Mouse (Mus musculus): ENCODE results near the gene Tnfrsf23.
"Not testable (repeated sequence)": the region's sequence is repeated elsewhere in the genome, so short reads cannot be mapped to it uniquely, and the experiment has no call there.

Tnfrsf23 gene

DNA sequence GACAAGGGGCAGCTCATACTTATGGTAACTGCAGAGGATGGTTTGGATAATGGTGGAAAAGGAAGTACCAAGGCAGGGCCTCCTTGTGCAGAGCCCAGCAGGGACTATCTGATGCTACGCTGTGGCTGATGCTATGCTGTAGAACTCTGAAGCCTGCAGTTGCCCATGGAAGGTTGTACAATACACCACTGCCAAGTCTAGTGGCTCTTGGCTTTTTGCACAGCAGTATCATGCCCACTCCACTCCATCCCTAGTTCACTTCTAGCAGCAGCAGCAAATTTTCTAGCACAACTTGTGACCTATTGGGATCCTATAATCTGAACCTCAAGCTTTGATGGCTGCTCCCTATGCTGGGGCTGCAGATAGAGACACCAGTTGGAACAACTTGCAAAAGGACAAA lies 4.1 kb downstream of the Tnfrsf23 start:
- no peak for DNase-seq

DNA sequence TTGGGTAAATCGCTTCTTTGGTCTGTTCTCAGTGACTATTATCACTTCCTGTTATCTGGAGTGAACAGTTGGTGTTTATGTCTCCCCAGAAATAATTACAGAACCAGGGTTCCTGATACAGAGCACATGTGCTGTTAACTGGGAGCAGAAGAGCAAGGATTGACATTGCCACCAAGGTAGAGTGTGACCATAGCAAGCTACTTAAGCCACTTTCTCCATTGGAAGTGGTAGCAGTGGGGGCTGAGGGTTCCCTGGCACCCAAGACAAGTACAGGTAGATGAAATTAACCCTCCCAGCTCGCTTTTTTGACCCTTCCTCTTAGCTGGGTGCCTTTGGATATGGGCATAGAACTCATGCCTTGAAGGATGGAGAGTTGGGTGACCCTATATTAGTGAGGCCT lies 4.8 kb downstream of the Tnfrsf23 start:
- DNase-seq, result not testable (repeated sequence)

DNA sequence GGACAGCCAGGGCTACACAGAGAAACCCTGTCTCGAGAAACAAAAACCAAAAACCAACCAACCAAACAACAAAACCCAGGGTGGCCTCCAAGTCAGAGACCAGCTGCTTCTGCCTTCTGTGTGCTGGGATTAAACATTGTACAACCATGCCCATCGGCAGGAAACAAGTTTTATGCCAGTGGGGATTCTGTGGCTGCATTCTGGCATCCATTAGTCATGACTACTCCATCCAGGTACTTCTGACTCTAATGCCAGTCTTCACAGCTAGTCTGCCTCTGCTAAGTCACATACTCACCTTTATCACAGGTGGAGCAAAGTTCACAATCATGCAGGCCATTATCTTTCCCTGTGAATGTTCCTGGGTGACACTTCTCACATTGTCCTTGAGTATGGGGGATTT lies 6.0 kb downstream of the Tnfrsf23 start:
- peak in 1 of 2 experiments; percentile 0 for DNase-seq

DNA sequence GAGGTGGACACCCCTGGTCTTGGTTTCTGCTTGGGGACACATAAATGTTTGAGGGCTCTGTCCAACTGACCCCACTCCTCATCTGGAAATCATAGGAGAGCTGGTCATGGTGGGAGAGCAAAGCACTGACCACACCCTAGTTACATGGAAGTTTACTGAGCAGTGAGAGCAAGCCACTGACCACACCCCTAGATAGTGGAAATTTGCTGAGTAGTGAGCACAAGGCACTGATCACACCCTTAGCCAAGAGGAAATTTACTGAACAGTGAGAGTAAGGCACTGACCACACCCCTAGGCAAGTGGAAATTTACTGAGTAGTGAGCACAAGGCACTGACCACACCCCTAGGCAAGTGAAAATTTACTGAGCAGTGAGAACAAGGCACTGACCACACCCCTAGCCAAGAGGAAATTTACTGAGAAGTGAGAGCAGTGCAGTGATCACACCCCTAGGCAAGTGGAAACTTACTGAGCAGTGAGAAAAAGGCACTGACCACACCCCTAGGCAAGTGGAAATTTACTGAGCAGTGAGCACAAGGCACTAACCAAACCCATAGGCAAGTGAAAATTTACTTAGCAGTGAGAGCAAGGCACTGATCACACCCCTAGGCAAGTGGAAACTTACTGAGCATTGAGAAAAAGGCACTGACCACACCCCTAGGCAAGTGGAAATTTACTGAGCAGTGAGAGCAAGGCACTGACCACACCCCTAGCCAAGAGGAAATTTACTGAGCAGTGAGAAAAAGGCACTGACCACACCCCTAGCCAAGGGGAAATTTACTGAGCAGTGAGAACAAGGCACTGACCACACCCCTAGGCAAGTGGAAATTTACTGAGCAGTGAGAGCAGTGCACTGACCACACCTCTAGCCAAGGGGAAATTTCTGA lies 19.0 kb downstream of the Tnfrsf23 start:
- no peak for DNase-seq

DNA sequence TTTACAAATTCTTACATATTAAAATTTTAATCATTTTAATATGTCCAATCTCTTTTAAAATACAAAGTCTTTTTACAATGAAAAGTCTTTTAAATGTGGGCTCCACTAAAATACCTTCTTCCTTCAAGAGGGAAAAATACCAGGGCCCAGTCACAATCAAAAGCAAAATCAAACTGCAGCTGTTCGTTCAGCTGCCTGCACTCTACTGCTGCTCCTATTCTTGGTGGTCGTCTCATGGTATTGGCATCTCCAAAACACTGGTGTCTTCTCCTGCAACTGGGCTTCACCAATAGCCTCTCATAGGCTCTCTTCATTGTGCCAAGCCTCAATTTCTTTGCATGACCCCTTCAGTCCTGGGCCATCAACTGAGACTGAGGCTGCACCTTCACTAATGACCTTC lies 22.2 kb downstream of the Tnfrsf23 start:
- DNase-seq, result no peak

DNA sequence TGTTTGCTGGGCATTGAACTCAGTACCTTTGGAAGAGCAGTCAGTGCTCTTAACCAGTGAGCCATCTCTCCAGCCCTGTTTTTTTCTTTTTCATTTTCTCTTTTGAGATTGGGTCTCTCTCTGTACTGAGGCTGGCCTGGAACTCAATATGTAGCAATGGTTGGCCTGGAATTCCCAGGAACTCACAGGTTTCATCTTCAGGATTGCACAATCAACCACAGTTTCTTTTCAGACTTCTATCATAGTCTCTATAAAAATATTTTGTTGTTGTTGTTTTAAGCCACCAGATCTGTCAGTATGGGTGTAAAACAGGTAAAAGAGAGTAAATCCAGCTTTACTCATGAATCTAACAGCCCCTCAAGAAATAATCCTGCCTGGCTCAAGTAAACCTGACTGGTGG lies 24.9 kb downstream of the Tnfrsf23 start:
- no peak for DNase-seq

DNA sequence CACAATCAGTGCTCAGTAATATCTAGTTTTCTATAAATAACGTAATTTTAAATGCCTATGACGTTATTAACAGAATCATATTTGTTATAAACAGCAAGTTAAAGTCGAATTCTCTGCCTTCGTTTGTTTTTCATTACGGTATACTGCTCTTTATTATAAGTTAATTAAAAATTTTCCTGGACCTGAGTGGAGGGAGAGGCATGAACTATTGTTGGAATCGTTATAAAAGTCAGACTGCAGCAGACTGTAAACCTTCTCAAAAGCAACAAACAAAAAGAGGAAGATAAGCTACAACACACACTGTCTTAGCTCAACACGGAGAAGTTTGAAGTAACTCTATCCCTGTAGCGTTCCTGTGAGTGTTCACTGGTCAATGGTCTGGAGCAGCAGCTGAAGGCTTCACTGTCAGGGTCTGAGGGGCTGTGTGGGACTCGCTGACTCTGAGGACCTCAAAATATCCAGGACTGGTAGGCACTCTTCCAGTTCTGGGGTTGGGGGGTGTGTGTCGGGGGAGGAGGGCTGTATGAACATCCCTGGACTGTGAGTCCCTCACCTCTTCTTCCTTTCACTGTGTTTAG lies 35.8 kb downstream of the Tnfrsf23 start:
- DNase-seq, result not testable (repeated sequence)

DNA sequence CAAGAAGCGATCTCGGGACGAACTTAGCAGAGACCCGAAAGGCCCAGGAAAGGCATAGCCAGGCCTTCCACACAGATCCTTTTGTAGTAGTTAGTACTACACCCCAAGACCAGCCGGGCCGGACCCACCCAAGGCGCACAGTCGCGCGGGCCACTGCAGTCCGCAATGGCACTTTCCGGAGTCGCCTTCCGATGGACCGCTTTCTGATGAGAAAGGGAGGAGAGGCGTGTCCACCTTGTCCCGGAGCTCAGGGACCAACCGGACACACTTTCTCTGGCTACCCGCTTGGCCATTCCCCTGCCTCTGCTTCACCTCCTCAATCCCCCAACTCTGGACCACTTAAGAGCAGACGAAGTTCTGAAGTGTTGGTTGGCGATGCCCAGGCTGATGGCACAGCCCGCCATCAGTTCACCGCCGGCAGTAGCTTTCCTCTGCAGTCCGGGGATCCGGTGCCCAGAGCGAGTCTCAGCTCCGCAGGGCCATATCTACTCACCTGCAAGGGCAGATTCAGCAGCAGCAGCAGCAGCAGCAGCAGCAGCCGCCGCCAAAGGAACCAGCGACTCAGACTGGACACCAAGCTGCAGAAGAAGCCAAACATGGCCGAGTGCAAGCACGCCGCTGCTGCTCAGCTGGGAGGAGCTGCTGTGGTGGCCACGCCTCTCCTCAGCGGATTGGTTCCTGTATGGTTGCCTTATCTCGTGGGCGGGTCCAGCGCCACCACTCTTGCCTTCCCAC lies 36.5 kb downstream of the Tnfrsf23 start, which contains the start of gene Tnfrsf22:
Gene Tnfrsf22 (minus strand): TSS at position 628 of the 735 bp plus-strand sequence.
- DNase-seq, result peak; percentile 88 to 92

DNA sequence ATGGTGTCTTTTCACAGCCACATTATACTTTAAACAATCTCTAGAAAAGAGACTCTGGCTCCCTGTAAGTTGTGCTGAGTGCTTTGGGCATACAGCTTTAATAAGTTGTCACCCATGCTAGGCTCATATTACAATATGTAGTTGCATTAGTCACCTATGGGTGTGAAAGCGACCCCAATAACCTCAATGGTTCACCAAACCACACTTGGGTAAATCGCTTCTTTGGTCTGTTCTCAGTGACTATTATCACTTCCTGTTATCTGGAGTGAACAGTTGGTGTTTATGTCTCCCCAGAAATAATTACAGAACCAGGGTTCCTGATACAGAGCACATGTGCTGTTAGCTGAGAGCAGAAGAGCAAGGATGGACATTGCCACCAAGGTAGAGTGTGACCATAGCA lies 41.7 kb downstream of the Tnfrsf23 start:
- not testable (repeated sequence) for DNase-seq

DNA sequence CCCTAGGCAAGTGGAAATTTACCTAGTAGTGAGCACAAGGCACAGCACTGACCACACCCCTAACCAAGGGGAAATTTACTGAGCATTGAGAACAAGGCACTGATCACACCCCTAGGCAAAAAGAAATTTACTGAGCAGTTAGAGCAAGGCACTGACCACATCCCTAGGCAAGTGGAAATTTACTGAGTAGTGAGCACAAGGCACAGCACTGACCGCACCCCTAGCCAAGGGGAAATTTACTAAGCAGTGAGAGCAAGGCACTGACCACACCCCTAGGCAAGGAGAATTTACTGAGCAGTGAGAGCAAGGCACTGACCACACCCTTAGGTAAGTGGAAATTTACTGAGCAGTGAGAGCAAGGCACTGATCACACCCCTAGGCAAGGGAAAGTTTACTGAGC lies 49.0 kb downstream of the Tnfrsf23 start:
- no peak for DNase-seq

DNA sequence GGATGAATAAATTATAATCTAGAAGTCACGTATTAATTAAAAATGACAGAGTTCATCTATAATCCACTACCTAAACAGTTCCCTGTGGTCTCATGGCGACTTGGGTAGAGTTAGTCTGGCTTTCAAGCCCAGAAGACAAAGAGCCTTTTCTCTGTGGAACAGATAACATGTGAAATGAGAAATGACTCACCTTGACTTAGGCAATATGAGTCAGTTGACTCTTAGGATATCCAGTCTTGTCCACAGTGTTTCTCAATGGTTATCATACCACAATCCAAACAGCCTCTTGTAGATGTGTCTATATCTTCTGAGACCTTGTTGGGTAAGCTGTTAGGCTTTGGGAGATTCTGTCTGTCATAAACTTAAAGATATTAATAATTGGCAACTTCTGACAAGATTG lies 54.2 kb downstream of the Tnfrsf23 start:
- DNase-seq, result no peak

DNA sequence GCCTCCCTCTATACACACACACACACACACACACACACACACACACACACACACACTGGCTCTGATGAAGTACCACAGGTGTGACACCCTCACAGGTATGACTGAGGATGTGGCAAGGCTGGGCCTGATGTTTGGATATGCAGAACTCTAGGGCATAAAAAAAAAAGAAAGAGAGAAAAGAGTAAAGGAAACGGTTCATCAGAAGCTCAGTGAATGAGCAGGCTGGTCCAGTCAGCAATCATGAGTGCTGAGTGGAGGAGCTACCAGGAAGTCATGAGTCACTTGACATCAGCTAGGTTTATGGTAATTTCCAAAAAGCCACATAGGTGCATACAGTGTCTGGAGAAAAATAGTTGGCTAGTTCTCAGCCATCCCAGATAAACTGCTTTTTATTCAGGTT lies 56.2 kb downstream of the Tnfrsf23 start:
- no peak for DNase-seq

DNA sequence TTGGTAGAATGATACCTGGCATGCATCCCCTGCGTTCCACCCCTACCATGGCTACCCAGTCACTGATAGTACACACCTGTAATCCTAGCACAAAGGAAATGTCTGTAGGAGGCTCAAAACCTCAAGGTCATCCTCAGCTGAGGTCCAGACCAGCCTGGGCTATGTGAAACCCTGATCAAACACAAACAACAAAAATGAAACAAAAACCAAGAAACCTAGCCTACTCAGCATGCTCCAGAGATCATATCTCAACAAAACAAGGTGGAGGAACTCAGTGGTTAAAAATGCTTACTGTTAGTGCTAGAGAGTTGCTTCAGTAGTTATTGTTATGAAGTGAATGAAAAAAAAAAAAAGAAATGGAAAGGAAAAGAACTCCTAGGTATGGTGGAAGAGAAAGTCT lies 57.1 kb downstream of the Tnfrsf23 start, which contains the start of gene Tnfrsf26:
Gene Tnfrsf26 (minus strand): TSS at position 183 of the 400 bp plus-strand sequence.
- DNase-seq, result no peak

DNA sequence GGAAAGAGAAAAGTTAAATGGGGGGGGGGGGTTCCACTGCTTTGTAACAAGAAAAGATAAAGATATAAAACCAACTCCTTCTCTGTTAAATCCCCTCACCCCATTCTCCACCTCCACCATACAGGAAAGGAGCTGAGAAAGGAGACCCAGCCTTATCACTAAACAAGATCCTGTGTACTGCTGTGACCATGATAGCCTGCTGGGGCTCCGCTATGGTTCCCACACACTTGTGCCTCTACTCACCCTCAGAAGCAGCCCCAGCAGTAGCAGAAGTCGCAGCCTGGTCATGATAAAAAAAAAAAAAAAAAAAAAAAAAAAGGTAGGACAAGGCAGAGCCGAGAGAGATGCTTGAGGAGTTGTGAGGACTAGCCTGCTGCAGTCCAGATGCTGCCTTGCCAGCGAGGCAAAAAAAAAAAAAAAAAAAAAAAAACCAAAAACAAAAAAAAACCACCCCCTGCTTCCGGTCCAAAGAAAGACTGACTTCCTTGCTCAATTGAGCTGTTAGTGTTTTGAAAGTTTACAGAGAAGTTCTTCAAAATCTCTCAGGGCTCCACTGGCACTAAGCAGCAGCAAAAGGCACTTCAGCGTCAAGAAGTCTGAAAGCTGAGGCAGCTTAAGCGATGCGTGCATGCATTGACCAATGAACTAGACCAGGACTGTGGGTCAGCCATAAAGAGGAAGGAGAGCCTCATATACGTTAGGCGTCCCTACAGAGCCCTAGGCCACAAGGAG lies 58.0 kb downstream of the Tnfrsf23 start:
- DNase-seq, result no peak

DNA sequence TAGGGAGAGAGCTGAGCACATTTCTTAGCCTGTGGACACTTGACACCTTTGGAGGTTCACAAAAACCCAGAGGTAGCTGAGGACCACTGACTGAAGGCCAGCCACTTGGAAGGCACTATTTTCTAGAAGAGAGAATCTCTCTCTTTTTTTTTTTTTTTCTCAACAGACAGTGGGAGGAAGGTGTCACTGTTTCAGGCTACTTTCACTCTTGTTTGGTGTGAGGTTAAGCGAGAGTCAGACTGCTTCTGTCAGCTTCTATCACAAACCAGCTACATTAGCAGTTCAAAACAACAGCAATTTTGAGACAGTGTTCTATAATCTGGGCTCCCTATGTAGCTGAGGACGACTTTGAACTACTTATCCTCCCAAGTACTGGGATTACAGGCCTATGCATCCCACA lies 59.5 kb downstream of the Tnfrsf23 start:
- no peak for DNase-seq

DNA sequence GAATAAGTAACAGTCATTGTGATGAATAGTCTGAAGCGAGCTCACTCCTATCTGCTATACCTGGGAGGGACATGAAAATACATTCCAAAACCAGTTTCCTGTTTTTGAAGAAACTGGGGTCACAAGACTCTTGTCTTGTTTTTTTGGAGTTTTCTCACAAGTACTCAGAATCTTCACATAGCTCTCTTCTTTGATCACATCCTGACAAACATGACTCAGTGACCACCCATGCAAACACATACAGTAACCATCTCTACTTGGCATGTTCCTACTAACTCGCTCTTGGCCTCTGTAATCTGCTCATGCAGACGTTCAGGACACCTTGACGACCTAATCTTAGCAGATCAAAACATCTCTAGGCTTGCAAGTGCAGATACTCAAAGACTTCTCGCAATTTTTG lies 60.5 kb downstream of the Tnfrsf23 start:
- DNase-seq, result no peak

DNA sequence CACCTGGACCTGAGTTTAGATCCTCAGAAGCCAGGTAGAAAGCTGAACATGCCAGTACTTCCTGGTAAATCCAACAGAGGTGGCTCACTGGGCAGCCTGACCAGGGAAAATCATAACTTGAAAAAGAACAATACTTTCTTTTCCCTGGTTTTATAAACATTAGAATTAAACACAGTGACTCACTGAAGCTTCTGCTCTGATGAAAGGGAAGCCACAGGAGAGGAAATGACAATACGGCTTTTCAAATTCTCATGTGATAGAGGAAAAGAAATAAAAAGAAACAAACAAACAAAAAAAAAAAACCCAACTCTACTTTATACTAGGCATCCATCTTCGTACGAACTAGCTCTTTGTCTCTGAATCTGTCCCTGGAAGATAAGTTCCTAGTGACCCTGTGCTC lies 61.1 kb downstream of the Tnfrsf23 start:
- no peak for DNase-seq

DNA sequence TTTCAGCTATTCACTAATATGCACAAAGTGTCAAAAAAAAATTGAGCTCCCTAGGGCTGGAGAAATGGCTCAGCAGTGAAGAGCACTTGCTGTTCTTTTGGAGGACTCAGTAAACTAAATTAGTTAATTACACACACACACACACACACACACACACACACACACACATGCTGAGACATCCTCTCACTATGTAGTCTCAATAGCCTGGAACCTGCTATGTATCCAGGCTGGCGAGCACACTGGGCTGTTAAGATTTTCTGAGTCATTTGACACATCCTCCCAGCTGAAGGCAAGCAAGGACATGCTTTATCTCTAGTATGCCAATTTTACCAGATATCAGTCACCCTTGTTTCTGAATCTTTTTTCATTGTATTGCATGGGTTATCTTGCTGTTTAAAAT lies 64.7 kb downstream of the Tnfrsf23 start:
- DNase-seq, result no peak
